Mouse (Mus musculus) heart, postnatal 25 days (tissue): Measurements from ENCODE around the gene Nudt1. TPM values are rescaled to one million over a fixed set of nuclear protein-coding genes. Genes with fewer than 3 reads are reported as not detected.
"Not testable (repeated sequence)": the region's sequence is repeated elsewhere in the genome, so short reads cannot be mapped to it uniquely, and the experiment has no call there.

ENCODE experiments used
- DNase-seq: peaks from one replicate; pipeline ENCODE4 v3.0.0; 2022; ENCODE audit warnings: low spot score
- intact Hi-C: fragments of 180-260 bp; cut with DNase I; formaldehyde crosslinking; loops from one replicate; pipeline ENCODE4 v1.15.1; 2025
- total RNA-seq, 2 experiments: library from RNA; stranded (reverse); gene quantifications; 2 replicates each; pipeline ENCODE4 v1.2.3; 2021

Nudt1 gene
- total RNA-seq, 2 experiments from 2014 or later, result 9.5 to 11.2 TPM

DNA sequence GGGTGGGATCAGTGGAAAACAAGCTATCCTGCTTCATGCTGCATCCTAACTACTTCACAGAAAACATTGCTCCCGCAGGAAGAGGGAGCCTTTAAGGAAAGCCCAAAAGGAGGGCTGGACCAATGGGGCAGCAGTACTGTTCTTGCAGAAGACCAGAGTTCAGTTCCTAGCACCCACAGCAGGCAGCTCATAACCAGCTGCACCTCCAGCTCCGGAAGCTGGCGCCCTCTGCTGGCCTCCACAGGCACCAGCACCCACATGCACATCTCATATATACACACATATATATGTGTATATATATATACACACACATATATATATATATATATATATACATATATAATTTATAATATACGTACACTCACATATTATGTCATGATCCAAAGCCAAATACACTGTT is 17.3 kb downstream of the Nudt1 start:
- intact Hi-C loops, result loop anchor here (5.0 kb wide), 1 partner anchor 54 kb away; no protein-coding TSS in a partner anchor
- no peak for DNase-seq

DNA sequence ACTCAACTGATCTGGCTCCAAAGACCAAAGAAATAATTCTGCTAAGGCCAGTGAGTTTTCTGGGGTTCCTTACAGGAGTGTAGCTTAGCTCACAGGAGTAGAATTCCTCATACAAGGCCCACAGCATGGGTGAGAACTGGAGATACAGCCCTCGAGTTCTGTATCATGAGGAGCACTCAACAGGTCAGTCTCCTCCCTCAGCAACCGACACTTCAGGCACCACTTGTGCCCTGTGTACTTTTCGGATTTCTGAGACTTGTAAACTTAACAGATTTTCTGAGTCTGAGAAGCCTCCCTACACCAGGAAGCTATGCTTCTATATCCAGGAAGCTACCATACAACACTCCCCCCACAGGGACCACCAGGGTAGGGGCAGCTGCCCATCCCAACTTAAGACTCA is 18.4 kb downstream of the Nudt1 start:
- no peak for DNase-seq
- intact Hi-C loops, result loop anchor here (5.0 kb wide), 1 partner anchor 52 kb away; no protein-coding TSS in a partner anchor

DNA sequence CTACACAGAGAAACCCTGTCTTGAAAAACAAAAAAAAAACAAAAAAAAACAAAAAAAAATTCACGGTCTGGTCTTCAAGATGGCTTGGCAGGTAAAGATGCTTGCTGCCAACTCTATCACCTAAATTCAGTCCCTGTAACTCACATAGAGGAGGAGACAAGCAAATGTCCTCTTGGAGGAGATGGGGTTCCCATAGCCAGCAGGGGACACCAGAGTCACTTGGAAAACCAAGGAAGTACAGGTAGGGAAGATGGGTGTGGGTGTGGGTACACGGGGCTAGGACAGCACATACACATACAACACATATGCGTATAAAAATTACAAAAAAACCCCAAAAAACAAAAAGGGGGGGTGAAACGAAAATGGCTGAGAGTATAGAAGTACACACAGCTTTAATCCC is 21.4 kb downstream of the Nudt1 start:
- intact Hi-C loops, result no loop called here
- no peak for DNase-seq

DNA sequence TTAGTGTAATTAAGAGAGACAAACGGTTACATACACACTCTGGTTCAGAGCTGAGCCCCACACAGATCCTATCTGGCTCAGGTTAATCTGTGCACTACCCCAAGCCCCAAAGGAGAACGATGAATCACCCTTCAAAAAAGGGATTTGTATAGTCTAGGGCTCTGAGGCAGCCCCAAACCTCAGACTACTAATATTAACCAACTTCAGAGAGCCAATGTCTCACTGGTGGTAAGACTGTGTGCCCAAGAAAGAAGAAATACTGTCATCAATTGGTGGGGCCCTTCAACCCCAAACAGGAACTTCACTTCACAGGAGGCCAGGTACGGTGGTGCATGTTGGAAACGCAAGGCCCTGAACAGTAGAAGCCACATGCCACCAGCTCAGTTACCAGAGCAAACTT is 23.8 kb downstream of the Nudt1 start:
- DNase-seq, result no peak
- intact Hi-C loops, result no loop called here

DNA sequence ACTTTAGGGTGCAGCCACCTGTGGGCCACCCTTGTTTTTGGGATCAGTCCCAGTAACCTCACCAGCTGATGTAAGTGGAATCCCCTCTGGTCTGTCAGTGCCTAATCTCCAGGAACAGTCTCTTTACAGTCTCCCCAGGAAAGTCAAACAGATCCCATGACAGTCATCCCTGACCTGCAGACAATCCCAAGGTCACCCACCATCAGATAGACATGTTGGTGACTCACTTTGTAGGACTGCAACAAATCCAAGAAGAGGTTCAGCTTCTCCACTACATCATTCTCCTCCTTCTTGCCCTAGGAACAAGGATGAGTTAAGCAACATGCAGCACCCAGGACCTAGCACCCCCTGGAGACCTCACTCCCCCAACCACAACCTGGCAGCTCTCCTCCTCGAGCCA is 24.6 kb downstream of the Nudt1 start:
- no peak for DNase-seq
- intact Hi-C loops, result no loop called here

DNA sequence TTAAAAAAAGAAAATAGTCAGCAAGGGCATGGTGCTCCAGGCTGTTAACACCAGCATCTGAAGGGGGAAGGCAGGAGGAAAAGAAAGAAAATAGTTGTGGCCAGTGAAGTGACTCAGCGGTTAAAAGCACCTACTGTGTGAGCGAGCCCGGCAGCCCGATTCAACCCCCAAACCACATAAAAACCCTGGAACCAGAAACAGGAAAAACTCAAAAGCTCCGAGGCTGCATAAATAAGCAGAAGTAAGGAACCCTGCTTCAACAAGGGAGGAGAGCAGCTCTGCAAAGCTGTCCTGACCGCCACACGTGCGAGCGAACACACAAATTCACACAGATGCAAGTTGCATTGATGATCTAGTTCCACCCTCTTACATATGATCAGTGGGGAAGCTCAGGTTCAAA is 28.4 kb downstream of the Nudt1 start:
- no peak for DNase-seq
- intact Hi-C loops, result loop anchor here (10.0 kb wide), 1 partner anchor 185 kb away; no protein-coding TSS in a partner anchor

DNA sequence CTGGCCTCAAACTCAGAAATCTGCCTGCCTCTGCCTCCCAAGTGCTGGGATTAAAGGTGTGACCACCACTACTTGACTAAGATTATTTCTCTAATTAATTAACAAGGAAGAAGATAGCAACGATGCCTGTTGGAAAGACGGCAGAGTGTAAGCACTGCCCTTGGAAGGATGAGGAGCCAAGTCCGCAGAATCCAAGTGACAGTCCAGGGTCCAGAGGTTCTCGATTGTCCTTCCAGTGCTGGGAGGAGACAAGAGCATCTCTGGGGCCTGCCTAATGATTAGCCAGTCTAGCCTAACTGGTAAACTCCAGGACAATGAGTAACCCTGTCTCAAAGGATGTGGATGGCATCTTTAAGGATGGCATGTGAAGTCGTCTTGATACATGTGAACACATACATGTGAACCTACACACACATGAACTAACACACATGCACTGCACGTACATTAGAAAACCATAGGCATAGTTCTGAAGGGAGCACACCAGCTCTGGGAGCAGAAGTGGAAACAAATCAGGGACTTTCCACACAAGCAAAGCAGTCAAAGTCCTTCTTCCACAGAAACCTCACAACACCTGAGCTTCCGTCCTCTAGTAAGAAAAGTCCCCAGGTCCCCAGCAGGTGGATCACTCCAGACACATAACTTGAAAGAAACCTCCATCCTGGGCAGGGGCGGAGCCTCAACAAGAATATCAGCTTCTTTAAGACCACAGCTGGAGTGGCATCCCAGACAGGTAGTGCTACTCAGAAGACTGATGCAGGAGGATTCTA is 29.5 kb downstream of the Nudt1 start:
- intact Hi-C loops, result loop anchor here (10.0 kb wide), 1 partner anchor 184 kb away; no protein-coding TSS in a partner anchor
- no peak for DNase-seq

DNA sequence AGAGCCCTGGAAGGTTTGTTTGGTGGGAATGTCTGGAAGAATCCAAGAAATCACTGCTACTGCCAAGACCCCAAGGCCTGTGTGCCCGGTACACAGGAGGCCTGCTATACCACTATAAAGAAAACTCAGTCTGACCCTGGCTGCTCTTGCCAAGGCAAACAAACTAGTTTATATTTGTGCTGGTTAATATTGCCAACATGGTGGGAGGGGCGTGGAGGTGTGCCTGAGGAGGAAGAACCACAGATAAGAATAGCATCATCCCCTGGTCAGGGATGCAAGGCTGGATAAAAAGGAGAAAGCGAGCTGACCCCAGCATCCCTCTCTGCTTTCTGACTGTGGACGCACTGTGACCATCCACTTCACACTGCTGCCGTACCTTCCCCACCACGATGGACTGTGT is 30.9 kb downstream of the Nudt1 start:
- no peak for DNase-seq
- intact Hi-C loops, result loop anchor here (10.0 kb wide), 1 partner anchor 182 kb away; no protein-coding TSS in a partner anchor

DNA sequence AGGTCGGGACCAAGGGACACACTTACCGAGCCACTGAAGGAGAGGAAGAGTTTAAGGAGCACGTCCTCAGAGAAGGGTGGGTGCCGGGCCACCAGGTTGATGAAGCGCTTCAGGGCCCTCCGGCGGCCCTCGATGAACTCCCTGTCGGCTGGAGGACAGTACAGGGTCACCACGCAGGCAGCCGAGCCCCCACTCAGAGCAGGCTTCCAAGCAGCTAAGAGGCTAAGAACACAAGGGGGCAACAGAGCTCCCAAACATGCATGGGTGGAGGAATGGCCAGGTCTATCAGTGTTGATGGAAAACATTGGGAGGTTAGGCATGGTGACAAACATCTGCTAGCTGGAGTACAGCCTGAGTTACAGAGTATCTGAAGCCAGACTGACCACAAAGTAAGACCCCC is 34.5 kb downstream of the Nudt1 start:
- intact Hi-C loops, result loop anchor here (10.0 kb wide), 1 partner anchor 179 kb away; no protein-coding TSS in a partner anchor
- DNase-seq, result no peak

DNA sequence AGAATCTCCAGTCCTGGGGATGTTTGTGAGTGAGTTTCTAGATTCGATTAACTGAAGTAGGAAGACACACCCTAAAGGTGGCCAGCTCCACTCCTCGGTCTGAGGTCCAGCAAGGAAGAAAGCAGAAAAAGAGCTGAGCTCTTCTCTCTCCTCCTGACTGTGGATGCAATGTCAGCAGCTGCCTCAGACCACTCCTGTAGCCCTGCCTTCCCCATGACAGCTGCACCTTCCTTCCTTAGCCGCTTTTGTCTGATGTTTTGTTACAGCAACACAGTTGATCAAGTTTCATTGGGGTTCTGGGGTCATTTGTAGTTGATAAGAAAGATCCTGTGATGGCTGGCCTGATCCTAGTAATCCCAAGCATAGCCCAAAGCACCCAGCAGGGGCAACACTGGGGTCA is 36.0 kb downstream of the Nudt1 start:
- intact Hi-C loops, result loop anchor here (10.0 kb wide), 1 partner anchor 177 kb away; no protein-coding TSS in a partner anchor
- no peak for DNase-seq

DNA sequence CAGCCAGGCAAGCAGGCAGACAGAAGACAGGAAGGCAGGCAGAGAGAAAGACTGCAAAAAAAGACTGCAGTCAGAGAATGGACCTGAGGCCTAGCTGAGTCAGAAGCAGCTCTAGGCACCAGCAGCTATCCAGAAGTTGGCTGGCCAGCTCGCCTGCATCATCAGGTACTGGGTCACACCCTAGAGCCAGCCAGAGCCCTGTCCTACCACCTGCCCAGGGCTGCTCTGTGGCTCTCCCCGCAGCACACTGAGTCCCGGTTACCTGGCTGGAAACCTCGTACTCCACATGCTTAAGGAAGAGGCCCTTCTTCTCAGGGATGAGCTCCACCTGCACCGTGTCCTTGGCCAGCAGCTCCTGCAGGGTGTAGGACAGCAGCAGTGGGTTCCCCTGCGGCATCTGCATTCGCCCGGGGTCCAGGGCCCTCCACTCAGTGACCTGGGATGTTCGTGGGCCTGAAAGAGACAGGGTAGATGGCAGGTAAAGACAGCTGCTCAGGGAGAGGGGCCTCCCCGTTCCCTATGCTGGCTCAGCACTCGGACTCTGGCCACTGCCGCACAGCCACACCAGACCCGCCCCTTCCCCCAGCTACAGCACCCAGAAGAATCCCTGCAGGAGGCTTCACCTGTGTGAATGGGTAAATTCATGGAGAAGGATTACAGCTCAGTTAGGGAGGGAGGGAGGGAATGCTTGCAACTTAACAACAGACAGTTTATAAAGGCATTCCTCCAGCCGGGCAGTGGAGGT is 38.6 kb downstream of the Nudt1 start:
- intact Hi-C loops, result loop anchor here (10.0 kb wide), 1 partner anchor 175 kb away; no protein-coding TSS in a partner anchor
- no peak for DNase-seq

DNA sequence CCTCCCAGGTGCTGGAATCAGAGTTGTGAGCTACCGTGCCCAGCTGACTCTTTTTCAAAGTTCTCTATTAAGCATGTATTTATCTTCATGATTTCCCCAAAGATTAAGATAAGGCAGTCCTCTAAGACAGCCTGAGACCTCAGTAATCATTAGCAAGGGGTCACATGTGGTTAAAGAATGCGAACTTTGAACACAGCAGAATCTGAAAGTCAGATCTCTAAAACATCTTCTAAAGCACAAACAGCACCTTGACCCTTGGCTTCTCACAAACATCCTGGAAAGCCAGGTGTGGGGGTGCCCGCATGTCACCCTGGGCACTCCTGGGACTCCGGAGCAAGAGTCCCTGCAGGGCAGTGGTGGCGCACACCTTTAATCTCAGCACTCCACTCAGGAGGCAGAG is 43.0 kb downstream of the Nudt1 start:
- no peak for DNase-seq
- intact Hi-C loops, result no loop called here

DNA sequence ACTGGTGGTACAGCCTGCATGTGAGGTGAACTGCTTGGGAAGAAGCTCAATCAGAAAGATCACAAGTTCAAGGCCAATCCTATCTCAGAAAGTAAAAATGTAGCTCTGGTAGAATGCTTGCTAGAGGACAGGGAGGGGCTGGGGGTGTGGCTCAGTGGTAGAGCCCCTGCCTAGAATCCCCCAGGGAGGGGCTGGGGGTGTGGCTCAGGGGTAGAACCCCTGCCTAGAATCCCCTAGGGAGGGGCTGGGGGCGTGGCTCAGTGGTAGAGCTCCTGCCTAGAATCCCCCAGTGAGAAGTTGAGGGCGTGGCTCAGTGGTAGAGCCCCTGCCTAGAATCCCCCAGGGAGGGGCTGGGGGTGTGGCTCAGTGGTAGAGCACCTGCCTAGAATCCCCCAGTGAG is 46.7 kb downstream of the Nudt1 start:
- DNase-seq, intact Hi-C loops: not testable (repeated sequence)

DNA sequence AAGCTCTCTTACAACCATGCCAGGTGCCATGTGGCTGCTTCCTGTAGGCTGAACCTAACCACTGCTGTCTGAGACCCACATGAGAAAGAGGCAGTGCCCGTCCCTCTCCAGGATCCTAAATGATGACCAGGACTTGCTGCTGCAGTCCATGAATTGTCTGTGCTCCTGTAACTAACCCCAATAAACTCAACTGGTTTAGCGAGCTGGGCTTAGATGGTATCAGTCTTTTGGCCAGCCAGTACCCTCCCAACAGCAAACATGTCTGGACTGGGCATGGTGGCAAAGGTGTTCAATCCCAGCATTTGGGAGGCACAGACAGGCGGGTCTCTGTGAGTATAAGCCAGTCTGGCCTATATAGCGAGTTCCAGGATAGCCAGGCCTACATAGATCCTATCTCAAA is 47.5 kb downstream of the Nudt1 start:
- DNase-seq, result no peak
- intact Hi-C loops, result no loop called here

DNA sequence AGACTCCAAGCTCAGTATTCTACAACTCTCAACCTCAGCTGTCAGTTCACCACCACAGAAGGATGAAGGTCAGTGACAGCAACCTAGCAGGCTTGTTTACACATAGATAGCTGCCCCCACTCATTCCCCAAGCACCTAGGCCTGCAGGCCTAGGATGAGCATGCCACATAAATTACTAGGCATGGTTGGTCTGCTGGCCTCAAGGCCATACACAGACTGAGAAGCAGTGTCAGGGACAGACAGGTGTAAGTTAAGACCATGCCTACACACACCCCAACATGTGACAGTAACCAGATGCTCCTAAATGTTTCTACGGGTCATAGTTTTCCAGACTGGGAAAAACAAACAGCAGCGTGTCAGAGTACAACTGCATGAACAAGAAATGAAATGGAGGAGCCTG is 48.0 kb downstream of the Nudt1 start:
- DNase-seq, result no peak
- intact Hi-C loops, result no loop called here

DNA sequence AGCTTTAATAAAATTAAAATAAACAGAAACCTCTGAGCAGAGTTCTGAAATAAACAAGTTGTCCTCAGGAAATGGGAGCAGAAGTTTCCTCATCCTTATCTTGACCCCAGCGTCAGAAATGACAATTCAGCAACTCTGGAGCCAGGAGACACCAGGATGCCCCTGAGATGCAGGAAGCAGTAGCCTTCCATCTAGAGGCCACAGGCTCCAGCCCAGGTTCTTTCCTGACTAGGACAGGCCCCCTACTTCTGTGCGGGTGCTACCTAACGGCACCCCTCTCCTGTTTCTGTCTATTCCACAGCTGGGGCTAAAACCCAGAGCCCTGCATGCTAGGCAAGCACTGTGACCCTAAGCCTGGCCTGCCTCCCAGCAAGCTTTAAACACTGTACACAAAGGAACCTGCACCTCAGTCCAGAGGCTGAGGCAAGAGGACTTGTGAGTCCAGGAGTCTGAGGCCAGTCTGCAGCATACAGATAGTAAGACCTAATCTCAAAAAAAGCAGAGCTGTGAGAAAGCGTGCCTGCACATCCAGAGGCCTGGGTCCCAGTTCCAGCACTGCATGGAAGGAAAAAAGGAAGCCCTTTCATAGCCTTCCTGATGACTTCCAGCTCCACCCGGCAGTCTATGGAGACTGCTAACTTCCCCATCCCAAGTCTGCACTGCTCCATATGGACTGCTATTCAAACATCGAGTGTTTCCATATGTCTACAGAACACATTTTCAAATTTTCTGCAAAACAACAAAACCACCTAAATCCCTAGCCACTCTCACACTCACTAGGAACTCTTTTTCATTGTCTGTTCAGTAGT is 49.2 kb downstream of the Nudt1 start:
- intact Hi-C loops, result no loop called here
- DNase-seq, result no peak

DNA sequence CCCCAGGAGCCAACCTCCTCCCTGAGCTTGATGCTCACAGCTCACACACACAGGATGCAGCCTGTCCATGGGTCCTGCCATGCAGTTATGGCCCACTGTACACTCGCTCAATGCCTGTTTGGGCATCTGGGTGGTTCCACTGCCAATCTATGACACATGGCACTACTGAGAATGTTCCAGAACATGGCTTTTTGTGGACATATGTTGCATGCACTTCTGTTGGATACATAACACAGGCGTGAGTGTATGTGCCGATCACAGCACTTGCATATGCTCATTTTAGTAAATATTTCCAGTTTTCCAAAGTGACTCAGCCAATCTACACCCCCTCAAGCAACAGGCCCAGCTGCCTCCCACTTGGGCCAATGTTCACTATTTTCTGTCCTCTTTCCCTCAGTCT is 50.2 kb downstream of the Nudt1 start:
- DNase-seq, result no peak
- intact Hi-C loops, result no loop called here

DNA sequence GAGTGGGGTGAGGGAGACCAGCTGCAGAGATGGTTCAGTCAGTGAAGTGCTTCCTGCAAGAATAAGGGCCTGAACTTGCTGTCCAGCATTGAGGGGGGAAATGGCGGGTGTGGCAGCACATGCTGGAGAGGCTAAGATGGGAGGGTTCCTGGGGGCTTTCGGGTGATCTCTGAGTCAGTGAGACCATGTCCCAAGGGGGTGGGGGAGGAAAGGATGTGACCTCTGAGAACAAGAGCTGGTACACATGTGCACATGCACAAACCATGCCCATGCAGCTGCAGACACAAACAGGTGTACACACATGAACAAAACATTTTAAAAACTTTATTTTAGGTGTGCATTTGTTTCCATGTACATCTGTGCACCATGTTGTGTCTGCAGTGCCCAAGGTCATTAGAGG is 52.3 kb downstream of the Nudt1 start:
- no peak for DNase-seq
- intact Hi-C loops, result no loop called here

DNA sequence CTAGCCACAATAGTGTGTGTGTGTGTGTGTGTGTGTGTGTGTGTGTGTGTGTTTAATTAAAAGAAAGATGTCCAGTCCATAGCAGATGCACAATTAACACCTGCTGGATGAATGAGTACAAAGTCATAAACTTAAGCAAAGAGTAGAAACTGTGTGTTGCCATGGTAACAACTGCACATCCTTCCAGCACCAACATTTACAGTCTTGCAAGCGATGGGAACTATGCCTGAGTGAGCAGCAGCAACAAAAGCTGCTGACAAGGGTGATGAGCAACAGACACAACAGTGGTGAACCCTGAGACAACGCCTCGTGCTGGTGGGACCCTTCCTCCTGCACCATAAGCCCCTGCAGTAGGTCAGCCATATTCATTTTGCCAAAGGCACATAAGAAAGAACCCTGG is 52.8 kb downstream of the Nudt1 start:
- no peak for DNase-seq
- intact Hi-C loops, result no loop called here

DNA sequence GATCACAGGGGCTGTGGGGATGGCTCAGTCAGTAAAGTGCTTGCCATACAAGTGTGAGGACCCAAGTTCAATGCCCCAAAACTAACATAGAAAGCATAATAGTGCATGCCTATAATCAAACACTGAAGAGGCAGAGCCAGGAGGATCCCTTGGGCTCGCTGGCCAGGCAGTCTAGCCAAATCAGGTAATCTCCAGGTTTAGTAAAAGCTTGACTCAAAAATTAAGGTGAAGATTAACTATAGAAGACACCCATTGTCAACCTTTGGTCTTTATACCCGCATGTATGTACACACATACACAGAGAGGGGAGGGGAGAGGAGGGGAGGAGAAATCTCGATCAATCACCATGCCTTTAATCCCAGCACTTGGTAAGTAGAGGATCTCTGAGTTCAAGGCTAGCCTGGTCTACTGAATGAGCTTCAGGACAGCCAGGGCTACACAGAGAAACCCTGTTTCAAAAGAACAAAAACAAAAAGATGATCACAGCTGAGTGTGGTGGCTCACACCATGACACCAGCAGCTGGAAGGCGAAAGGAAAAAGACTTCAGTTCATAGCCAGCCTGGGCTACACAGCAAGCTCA is 53.9 kb downstream of the Nudt1 start:
- intact Hi-C loops, result no loop called here
- DNase-seq, result no peak
